Mouse (Mus musculus) cerebral cortex, adult 2 months (tissue): ENCODE results near the gene Chst1.

Experiments used
- WGBS: fragments of 180-500 bp; shearing (Covaris S2); methylation state at CpG from one replicate; pipeline ENCODE4 v1.1.7; 2018; 5-methylcytosine and 5-hydroxymethylcytosine counted together

The Chst1 gene

DNA sequence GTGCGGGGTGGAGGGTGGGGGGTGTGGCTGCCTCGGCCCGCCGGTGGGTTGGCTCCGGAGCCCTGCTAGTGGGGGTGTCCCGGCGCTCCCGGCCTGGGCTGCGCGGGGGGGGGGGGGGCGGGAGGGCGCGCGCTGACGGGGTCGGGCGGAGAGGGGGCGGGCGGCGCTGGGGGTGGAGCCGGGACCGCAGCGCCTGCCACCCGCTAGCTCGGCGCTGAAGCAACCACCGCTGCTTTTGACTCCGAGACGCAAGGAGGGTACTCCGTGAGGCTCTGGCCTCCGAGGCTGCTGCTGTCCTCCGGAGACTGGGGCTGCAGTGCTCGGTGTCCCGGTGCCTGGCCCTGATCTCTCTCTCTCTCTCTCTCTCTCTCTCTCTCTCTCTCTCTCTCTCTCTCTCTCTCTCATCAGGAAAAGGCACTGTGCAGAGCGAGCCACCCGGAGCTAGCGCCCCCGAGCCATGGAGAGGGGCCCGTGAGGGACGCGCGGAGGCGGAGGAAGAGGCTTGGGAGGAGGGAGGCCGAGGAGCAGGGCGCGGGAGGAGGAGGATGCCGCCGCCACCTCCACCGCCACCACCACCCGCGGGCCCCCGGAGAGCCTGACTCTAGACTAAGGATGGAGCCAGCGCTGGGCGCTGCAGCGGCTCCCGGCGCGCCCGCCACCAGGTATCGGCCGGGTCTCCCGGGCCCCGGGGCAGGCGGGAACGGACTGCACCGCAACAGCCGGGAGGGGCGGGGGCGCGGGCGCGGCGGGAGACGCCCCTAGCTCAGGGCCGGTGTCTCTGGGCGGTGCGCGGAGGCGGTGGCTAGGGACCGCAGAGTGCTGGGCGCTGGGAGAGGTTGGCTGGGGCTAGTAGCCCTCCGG, at the start of gene Chst1:
Gene Chst1 (plus strand): TSS at position 221 of the 861 bp plus-strand sequence.
- under 1% methylated on average over 65 of the region's 82 CpGs for WGBS

DNA sequence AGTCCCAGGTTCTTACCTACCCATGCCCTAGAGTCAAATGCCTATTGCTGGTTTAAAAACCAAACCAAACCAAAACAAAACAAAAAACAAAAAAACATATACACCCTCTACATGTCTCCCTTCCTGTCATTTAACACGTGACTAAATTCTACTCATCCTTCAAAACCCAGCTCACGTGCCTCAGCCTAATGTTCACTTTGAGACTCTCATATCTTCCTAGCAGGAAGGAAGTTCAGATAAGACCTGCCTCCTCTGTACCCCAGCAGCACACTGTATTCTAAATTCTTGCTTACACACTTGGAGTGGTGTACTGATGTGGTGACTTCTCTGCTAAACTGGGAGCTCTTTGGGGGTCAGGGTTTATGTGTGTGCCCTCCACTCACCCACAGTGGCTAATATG, 49.5 kb upstream of the Chst1 start:
- 79% methylated on average over 2 of the region's 2 CpGs for WGBS

DNA sequence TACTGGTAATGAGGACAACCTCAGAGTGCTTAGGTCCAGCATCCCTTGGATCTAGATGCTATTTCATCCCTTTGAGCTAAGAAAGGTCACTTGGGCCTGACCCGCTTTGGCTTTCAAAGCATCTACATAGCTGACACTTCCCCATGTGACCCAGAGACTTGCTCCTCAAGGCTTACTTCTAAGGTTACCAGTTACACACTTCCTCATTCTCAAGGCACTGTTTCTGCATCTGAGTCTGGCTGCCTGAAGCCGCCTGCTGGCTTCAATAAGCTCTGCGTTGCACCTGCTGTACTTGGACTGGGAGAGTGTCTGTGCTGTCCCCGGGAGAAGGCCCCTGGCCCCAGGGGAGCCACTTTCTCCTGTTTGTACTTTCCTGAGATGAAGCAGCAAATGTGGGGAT, 36.6 kb upstream of the Chst1 start:
- WGBS = 77% methylated on average over 4 of the region's 4 CpGs

DNA sequence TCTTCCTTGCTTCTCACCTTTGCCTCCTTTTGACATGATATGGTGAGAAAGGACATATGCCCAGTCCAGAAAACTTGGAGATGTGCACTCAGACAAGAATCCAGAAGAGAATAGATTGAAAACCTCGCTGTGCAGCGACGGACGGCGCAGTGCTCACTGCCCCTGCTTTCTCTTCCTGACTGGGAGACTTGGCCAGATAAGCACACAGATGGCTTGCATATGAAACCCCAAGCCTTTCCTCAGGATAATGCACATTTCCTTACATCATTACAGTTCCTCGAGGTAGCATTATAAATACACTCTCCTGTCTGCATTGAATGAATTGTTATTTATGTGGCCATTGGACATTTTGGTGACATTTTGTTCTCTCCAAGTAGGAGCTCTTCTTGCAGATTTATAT, 28.9 kb upstream of the Chst1 start:
- 65% methylated on average over 6 of the region's 6 CpGs for WGBS

DNA sequence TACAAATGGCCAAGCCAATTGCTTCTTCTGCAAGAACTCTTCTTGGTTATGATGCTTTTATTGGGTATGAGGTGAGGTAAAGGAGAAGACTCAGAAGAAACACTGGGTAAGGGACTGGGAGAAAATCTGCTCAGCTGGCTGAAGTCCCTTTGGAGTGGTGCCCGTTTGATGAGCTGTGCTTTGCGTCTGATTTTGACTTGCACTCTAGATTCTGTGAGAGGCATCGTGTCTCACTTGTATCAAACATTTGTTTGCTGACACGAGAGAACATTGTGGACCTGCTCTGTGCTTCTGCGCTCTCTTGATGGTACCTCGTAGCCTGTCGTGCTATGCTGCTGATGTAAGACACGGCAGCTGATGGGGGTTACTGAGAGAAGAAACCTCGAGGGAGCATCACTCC, 21.7 kb upstream of the Chst1 start:
- whole genome bisulfite sequencing = 54% methylated on average over 9 of the region's 9 CpGs

DNA sequence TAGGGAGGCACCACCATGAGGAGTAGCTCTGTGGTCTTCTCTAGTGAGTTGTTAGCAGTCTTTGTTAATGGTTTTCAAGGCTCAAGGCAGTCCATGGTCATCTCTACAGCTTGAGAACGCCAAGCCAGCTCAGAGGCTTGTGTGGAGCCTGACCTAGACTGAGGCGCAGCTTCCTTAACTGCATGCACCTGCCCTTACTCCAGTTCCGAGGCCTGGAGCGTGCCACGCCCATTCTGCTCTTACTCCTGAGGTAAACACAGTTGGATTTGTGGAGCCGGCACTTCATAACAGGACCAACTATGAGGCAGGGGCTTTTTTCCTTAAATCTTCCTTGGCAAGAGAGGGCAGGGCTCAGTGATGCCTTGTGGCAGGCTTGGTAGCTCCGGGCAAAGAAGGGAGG, 18.2 kb upstream of the Chst1 start:
- 94% methylated on average over 7 of the region's 7 CpGs for WGBS

DNA sequence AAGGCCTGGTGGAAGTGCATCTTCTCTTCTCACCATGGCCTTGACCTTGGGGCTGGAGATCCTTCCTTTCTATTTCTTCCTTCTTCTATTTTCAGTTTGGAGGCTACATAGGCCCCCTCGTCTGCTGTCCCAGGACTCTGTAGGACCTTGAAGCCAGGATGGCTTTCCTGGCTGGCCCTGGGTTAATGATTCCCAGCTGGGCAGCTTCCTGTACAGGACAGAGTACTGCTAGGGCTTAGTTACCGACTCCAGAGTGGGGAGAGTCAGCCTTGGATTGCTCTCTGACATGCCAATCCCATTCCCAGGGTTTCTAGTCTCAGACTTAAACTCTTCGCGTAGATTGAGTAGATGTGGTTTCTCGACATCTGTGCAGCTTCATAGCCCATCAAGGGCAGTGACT, 16.9 kb upstream of the Chst1 start:
- 88% methylated on average over 5 of the region's 5 CpGs for WGBS

DNA sequence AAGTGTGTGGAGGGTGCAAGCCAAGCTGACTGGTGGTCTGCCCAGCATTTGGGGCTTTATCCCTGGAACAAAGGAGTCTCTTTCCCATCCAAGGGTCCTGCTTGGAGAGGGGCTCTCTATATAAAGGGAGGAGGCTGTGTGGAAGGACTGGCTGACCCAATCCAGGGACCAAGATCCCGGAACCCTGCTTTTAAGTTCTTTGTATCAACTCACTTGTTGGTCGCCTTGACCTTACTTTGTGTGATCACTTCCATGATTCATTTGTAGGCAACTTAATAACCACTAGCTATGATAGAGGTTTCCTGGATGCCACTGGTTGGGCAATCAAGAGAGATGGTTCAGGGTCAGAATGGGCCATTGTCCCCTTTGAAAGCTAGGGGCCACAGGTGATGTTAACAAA, 11.7 kb upstream of the Chst1 start:
- WGBS = 81% methylated on average over 2 of the region's 2 CpGs

DNA sequence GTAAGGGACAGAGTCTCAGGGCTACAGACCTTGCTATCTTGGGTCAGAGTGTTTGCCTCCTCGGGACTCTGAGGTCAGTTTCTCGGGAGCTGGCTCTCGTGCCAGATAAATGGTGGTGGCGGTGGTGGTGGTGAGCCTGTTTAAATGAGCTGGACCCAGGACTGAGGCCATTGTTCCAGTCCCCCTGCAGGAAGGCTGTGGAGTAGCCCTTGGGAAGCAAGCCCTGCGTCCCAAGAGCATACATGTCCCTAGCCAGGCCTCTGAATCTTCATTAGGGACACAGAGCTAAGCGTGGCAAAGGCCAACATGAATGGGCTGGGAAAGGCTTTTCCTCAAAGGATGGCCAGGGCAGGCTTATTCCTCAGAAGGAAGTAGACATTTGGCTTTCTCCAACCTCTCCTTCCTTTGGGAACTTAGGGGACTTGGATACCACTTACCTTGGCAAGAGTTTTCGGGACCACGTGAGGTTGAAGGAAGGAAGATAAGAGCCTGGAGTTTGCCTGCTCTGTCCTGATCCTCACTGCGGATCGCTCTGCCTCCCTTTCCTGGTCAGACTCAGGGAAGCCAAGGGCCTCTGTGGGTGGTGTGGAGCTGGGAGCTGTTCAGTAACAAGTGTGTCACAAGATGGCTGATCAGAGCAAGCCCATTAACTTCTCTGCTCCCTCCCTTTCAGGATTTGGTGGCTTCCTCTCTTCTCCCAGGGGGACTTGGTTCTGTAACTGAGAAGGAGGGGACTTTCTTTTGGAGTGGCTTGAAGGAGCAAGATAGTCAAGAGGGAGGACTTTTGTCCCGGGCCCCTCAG, 4.4 kb upstream of the Chst1 start:
- 84% methylated on average over 11 of the region's 11 CpGs for WGBS

DNA sequence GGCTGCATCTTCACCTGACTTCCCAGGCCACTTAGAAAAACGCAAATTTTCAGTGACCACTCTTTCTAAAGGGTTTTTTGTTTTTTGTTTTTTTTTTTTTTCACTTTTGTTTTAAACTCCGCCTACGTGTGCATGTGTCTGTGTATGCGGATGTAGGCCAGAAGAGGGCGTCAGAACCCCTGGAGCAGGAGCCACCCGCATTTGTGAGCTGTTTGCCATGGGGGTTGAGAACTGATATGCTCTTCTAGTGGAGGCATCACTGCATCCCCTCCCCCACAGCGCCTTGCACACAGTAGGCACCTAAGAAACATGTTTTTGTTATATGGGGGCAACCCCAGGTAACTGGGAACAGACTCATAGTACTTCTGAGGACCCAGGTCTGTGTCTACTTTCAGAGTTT, 2.2 kb upstream of the Chst1 start:
- 14% methylated on average over 7 of the region's 7 CpGs for WGBS

DNA sequence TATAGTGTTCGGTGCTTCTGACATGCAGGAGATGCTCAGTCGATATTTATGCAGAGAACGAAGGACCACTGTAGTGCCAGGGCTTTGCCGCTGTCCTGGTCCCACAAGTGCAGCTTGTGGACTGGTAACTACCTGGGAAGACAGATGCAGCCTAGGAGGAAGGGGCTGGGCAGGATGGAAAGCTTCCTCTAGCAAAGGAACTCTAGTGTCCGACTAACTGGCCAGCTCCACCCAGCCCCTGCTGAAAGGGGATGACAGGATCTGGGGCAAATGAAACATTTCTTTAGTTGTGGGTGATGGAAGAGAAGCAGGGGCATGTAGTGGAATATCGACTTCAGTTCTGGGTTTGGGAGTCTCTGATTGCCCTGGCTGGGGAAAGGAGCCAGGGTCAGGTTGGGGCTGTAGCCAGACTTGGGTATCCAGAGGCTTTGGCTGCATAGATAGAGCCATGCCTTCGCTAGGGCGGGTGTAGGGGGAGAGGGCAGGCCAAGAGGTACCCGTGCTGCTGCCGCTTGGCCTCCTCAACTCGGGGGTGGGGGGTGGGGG, 493 bp upstream of the Chst1 start:
- 24% methylated on average over 10 of the region's 11 CpGs for WGBS

DNA sequence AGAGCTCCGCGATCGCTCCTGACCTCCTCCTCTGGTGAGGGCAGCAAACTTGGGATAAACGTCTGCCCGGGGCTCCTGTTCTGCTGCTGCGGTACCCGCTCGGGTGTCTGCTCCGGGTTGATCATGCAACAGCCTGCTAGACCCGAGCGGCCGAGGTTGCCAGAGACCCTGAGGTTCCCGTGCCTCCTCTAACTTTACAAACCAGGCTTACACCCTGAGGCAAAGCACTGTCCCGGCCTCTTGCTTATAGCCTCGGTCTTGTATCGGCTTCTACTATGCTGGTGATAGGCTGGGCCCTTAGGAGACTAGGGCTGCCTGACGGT, 802 bp downstream of the Chst1 start:
- 4% methylated on average over 17 of the region's 17 CpGs for WGBS

DNA sequence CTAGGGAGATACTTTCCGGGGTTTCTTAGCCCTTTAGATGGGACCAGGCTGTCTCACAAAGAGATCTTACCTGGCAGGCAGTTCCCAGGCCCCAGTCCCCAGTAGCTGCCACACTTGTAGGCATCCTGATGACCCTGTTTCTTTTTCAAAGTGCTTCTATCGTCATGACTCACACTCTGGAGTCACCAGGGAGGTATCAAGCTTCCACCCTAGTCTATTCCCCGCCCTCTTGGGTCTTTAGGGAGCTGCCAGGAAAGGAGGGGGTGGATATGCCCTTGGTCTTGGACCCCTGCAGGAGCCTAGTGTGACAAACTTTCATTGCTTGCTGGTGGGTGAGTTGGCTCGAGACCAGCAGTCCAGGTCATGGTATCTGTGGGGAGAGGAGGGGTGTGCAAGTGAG, 1.7 kb downstream of the Chst1 start:
- 33% methylated on average over 4 of the region's 4 CpGs for WGBS

DNA sequence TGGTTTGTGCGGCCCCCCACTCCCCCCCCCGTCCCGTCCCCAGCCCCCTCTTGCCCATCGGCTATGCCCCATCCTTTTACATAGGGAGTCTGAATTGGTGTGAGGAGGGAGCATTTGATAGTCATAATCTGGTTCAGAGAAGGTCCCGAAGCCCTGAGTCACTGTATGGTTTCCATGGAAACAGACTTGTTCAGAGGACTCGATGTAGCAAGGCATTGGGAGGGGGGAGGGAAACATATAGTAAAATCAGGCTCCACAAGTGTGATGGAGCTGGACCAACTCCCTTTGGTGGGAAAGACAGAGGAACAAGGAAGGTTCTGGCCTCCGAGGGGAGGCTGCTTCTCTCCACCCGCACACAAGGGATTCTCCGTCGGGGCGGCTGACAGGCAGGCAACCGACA, 2.6 kb downstream of the Chst1 start:
- 17% methylated on average over 12 of the region's 12 CpGs for WGBS

DNA sequence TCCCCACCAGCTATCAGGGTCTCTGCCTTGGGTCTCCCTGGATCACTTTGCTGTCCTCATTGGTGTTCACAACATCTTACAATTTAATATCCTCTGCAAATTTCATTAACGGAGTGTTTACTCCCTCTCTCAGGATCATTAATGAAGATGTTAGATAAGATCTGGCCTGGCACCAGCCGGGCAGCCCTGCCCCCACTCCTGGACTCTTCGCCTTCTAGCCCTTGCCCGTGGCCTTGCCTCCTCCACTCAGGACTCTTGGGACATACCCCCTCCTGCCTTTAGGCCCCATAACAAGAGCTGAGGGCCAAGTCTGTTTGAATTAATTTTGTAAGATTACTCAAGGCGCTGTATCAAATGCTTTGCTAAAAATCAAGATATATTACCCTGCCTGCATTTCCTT, 4.1 kb downstream of the Chst1 start:
- WGBS = 46% methylated on average over 5 of the region's 5 CpGs

DNA sequence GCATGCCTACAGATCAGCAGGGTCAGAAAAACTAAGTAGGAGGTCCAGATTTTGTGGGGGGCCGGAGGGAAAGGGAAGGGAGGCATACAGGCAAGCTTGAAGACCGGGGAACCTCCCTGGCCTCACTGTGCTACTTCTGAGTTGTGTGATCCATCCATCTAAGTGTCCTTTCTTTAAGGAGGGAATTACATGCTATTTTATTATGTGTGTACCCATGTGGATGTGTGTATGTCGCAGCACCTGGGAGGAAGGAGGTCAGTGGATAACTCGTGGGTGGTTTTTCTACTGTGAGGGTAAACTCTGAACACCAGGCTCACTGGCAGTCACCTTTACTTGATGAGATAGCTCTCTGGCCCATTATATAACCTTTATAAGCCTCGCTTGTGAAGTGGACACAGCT, 5.1 kb downstream of the Chst1 start:
- WGBS = 52% methylated on average over 5 of the region's 5 CpGs

DNA sequence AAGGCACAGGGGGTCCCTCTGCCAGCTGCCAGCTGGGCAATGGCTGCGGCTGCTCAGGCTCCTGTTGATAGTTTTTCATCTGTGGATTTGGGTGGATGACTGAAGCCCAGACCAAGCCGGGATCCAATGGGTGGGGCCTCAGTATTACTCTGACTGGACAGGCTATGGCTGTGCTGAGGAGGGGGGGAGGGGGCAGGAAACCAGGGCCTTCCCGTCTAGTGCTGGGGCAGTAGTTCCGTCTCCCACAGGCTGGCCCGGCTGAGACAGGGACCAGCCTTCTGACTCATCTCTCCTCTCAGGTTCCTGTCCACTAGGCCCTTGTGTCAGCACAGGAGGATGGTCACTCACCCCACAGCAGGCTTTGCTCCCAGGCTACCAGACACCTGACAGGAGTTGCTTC, 6.5 kb downstream of the Chst1 start:
- 31% methylated on average over 5 of the region's 5 CpGs for WGBS

DNA sequence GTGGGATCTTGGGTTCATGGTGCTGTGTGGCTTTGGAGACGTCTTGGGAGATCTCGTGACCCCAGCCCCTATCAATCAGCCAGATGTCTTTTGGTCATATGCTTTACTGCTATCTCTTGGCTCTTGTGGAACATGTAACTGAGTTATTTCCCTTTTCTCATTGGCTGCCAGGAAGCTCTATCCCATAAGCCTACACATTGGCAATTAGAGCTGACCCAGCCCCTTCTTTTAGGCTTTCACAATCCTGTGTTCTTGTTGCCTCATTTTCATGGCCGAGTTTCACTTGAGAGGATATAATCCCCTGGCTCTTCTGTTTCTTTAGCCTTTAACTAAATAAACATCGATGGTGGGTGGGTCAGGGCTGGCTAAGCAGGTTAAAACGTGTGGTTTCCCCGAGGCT, 7.6 kb downstream of the Chst1 start:
- 57% methylated on average over 6 of the region's 6 CpGs for WGBS

DNA sequence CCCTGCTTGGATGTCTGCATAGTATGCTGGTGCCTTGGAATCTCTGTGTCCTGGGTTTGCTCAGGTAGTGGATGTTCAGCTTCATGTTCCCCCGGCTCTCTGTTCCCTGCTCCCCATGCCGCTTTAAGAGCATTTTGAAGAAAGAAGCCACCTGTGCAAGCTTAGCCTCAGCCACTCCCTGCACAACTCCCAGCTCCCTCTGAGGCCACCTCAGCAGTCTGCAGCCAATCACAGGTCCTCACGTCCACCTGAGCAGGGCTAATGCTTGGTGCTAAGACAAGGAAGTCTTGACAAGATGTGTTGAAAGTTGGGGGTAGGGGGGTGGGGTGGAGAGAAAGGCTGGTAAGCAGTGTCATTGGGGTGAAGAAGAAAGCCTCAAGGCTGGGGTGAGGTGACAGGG, 8.1 kb downstream of the Chst1 start:
- WGBS = 60% methylated on average over 3 of the region's 3 CpGs

DNA sequence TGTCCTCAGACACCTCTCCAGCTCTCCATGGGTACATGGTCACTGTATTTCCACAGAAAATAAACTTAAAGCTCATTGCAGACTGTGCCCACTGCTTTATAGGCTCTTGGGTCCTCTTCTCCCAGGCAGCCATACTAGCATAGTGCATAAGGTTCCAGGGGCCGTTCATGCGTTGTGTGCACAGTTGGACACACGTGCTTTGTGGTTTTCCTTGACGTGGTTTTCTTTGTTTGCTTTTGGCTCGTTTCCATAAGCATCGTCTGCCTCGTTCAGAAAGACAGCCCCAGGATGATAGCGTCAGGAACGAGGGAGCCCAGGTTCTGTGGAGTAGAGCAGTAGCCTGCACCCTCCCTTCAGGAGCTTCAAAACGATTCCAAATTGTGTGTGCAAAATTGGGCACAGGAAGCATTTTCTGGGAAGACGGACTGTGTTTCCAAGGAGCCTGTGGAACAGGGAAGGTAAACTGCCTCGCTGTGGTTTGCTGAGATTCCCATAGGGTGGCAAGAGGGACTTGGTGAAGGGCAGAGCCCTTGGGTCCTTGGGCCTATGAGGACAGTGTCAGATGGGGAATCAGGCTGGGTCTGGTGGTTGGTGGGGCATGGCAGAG, 8.6 kb downstream of the Chst1 start:
- 17% methylated on average over 12 of the region's 12 CpGs for WGBS

DNA sequence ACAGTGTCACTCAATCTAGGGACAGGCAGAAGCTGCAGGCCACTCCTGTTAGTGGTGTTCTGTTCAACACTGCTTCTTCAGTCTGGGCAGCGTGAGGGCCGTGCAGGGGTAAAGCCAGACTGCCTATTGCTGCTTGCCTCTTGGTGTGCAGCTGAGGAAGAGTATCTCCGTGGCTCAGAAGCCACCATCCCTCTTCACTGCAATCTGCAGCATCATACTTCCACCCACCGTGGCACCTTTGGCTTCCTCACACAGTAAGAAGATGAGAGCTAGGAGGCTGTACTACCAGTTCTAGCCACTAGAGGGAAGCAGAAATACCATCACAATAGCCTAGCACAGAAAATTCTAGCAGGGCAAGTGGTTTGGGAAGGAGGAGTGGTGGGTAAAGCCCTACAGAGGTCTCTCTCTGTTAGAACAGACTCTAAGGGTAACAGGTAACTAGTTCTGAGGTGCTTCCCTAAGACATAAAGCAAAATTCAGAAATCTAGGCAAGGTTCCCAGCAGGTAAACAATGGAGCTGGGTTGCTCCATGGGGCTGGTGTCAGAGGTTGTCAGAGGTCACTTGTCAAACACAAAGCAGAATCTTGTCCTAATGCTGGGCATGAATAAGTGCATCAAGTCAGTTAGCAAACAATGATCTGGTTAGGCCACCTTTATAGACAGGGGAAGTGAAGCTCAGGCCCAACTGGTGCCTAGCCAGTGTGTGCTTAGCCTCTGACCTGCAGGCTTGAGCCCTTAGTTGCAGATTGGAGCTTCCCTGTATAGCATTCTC, 9.5 kb downstream of the Chst1 start:
- 31% methylated on average over 4 of the region's 4 CpGs for WGBS
